Mouse (Mus musculus) retina, postnatal 7 days (tissue): ENCODE results near the gene Ccn1.

ENCODE experiments used
- DNase-seq: peaks from one replicate; pipeline ENCODE4 v3.0.0-alpha.2; 2012; ENCODE audit warnings: low read depth, low spot score

Ccn1 gene

DNA sequence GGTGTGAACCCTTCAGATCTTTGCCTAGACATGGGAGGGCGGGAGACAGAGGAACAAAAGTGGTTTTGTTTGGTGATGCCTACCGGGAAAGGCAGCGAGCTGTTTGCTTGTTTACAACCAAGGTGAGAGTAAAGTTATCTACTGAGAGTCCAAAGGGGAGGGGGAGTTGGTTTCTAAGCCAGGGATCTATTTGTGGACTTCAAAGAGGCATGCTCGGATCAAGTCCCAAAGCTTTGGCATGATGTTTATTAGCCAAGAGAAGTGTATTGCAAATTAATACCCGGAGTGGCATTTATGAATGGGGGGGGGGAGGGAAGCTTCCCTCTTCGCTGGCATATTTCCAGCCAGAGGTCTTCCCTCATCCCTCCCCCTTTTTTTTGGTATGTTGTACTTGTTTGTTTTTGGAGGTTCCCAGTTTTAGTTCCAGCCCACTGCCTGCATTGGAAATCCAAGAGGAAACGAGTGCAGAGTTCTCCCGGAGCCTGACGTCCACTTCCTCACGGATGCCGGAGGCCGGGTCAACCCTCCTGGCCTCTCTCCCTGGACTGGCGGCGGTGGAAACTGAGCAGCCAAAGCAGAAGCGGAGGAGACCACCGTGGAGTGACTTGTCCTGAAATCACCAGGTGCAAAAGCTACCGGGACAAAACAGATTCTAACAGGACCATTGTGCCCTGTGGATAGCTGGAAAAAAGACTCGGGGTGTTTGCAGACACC, 674 bp upstream of the Ccn1 start:
- DNase-seq = no peak

DNA sequence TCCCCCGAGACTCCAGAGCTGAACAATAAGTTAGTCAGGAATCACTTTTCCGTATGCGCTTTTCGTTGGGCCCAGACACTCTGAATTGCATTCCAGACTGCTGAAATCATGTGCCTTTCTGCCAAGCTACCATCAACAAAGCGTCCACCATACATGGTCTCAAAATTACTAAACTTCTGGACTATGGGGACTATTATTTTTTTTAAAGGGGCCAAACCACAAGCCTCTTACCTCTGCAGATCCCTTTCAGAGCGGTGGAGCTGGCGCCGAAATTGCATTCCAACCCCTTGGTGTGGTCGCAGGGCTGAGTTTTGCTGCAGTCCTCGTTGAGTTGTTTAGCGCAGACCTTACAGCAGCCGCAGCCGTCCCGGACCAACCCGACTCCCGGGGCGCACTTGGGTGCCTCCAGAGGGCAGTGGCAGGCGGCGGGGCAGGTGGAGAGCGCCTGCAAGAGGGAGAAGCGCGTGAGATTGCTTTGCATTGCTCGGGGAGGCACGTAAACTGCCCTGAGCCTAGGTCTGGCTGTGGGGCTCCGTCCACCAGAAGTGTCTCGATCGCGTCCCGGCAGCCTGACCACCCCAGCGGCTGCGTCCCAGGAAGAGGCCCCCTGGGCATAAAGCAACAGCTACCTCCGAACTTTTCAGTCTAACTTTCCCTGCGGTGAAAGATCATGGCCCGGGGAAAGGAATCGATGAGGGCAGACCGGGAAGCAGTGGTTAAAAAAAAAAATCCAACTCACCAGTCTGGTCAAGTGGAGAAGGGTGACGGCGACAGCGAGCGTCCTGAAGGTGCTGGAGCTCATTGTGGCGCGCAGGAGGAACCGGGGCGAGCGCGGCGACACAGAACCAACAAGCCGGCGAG, 560 bp downstream of the Ccn1 start:
- DNase-seq = no peak

GRCm38 (mm10) chr3:145648097-145648931, 1.5 kb downstream of the Ccn1 start:
- DNase-seq = no peak

DNA sequence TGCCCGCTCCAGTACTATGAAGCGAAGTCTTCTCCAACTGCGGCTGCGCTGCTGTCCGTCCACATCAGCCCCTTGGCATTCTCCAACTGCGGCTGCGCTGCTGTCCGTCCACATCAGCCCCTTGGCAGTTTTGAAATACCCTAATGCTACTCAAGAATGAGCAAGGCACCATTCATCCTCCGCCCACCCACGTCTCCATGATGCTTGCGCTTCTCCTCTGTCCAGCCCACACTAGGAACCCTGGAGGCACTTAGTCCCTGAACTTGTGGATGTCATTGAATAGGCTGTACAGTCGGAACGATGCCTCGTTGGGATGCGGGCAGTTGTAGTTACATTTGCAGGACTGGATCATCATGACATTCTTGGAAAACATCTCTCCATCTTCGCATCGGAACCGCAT, 2.4 kb downstream of the Ccn1 start:
- no peak for DNase-seq

- DNase-seq = no peak
These were observed 3.1 kb downstream of the Ccn1 start for GRCm38 (mm10) chr3:145646666-145647065.

- no peak for DNase-seq
These were observed 3.8 kb downstream of the Ccn1 start for GRCm38 (mm10) chr3:145646009-145646408.

DNA sequence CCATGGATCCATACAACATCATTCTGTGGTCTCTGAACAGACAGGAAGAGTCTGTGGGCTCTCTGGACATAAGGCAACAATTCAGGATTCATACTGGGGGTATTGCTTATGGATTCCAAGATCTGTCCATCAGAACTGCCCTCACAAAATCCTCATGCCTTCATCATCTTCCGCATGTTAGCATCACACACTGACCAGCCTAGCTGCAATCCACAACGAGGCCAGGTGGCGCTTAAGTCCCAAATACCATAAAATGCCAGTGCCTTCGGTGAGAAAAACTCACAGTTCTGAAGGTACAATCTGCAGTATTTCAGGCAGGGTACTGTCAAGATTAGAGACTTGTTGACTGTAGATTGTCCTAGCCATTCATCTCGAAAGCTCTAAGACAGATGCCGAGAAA, 4.3 kb downstream of the Ccn1 start:
- no peak for DNase-seq

DNA sequence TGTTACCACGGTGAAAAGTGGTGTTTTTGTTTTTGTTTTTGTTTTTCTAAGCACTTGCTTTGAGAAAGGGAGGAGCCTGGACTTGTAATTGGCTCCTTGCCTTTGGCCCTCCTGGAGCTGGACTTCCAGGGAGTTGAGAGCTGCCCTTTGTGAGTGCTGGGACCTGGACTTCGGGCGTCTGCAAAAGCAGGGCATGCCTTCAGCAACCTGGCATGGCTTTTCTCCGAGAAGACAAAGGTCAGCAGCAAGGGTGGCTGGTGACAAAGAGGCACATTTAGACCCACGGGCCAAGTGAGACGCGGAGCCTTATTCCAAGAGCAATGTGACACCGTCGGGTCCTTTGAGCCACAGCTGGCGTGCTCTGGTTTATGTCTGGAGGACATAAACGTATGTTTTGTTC, 6.9 kb downstream of the Ccn1 start:
- no peak for DNase-seq

DNA sequence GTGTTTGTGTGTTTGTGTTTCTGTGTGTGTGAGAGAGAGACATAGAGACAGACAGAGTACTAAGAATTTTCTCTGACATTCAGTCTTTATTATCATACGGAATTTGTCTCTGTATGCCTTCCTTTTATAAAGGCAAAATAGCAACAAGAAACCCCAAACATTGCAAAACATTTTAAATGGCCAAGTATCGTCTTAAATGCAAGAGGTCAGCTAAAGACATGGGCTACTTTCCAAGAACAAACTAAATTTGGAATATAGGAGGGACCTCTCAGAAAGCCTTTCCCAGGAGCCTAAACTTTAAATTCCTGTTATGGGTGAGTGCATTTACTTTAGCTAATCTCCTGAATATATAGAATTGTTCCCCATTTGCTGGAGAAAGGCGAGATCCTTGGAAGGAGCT, 7.9 kb downstream of the Ccn1 start:
- DNase-seq = no peak

- no peak for DNase-seq
These were observed 8.6 kb downstream of the Ccn1 start for GRCm38 (mm10) chr3:145641036-145641685.

DNA sequence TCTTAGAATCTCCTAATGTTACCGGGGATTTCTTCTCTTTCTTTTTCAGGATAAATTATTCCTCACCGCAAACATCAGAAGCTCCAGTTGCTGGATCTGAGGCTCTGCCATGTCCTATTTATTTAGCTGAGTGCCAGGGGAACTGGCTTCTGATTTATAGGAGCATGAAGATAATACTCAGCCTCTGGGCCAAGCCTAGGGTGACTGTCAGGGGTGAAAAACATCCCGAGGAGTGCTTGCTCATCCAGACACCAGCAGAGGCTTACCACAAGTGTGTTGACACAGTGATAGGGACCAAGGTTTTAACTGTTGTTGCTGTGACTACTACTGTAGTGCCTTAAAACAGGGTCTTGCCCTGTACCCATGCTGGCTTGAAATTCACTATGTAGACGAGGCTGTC, 9.2 kb downstream of the Ccn1 start:
- no peak for DNase-seq

DNA sequence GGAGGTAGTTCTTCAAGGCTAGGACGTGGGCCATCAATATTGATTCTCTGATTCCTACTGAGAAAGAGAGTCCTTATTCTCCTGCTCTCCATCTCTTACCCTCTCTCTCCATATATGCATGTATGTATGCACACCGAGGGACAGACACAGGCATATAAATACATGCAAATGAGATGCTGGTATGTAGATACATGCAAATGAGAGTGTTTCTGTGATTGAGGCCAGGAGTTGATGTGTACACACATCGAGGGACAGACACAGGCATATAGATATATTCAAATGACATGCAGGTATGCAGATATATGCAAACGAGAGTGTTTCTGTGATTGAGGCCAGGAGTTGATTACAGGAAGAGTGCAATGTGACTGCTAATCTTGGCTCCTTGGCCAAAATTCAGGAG, 9.6 kb downstream of the Ccn1 start:
- DNase-seq = no peak

DNA sequence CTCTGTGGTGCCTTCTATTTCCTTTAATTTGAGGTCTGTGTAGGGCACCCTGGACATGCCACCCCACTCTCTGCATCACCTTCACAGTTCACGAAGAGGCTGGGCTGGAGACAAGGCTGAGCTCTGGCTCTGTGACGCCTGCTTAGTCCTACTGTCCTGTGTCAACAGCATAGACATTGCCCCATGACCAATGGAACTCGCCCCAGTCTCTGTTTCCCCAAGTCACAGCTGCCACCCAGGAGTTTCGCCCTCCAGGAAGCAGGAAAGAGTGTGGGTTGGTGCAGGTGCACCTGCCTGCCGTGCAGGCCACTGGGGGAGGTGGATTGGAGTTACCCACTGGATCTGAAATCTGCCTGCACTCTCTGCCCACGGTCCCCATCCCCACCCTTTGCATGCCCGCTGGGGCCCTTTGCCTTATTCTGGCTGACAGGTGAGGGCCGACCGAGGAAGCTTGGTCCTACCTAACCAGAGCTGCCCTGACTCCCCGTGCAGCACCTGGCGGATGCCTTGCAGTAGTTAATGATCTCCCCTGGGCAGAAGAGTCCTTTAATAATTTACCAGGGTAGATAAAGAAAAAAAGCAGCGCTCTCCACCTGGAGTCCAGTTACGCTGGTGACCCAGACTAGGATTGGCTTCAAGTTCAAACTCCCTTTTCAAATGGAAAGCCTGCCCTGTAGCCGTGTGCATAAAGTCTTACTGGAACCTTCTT, 15.6 kb downstream of the Ccn1 start:
- no peak for DNase-seq

GRCm38 (mm10) chr3:145632888-145633287, 16.9 kb downstream of the Ccn1 start:
- DNase-seq = no peak

GRCm38 (mm10) chr3:145628643-145629042, 21.1 kb downstream of the Ccn1 start:
- no peak for DNase-seq

GRCm38 (mm10) chr3:145627830-145628229, 22.0 kb downstream of the Ccn1 start:
- DNase-seq = no peak

GRCm38 (mm10) chr3:145626063-145626462, 23.7 kb downstream of the Ccn1 start:
- no peak for DNase-seq

DNA sequence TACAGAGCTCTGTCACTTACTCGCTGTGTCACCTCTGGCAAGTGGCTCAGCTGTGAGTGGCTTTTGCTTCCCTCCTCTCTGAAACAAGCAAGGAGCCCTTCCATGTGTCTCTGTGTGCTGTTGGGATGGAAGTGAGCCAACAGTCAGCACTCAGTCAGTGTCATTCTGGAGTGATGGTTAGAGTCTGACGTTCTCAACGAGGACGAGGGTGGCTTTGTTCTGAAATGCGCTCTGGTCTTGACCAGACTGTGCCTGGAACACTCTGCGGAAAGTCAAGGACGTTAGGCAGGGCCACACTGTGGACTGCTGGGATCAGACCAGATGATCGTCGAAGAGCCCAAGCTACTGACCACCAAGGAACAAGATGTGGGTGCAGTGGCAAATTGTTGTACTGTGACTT, 24.2 kb downstream of the Ccn1 start:
- DNase-seq = no peak

DNA sequence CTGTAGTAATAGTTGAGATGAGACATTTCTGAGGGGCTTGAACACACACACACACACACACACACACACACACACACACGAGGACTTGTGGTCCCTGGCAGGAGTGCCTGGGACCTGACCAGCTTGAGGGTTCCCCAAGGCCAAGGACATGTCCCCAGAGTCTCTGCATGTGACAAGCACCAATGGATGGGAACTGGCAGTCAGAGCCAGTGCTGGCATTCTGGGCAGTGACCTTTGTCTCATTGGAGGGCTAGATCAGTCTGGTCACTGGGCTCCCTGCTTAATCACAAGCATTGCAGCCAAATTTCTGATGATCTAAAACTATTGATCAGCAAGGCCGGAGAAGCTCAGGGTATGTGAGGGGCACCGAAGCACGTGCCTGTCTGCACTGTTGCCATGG, 25.0 kb downstream of the Ccn1 start:
- no peak for DNase-seq

- no peak for DNase-seq
These were observed 26.7 kb downstream of the Ccn1 start for GRCm38 (mm10) chr3:145623047-145623446.

GRCm38 (mm10) chr3:145621209-145621608, 28.6 kb downstream of the Ccn1 start:
- DNase-seq = no peak
